Mouse (Mus musculus): ENCODE results near the gene Runx1. TPM values are rescaled to one million over a fixed set of nuclear protein-coding genes. Genes with fewer than 3 reads are reported as not detected.

The Runx1 gene
- 4.9 and 5.4 TPM in 2 replicates for polyA plus RNA-seq (2016; fragmentation: Nextera tagmentation; extraction: Ambion mirVana)

DNA sequence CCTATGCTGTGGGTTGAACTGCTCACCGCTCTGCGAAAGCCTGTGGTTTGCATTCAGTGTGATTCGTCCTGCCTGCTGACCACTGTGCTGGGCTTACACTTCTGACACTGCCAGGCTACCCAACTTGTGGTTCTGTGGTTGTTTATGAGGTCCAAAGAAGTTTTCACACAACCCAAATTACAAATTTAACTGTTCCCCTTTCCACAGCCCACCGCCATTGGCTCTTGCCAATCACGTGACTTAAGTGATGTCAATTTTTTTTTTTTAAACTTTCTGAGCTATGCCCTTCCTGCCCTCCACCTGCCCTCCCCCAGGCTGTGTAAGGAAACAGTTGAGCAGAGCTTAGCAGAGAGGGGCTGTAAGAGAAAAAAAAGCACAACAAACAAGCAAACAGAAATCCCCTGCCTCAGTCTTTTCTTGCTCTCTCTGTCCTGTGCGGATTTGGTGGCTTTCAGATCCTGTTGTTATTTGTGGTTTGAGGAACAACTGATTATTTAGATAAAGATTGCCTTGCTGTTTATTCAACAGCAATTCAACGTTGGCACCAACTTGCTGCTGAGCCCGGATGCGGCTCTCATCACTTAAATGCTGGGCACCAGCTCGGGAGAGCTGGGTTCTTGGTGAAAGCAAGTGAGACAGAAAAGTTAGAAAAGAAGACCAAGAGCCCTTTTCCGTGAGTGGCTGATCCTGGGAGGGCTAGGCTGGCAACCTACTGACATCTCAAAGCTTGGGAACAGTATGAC, at the start of gene Runx1:
Gene Runx1, minus strand, starts transcription at position 242 of the 743 bp plus-strand sequence.
- no peaks in the 10 kb centered on the region for H3K36me3 ChIP-seq
- H3K9ac ChIP-seq (replicated peaks), result no peak within 1 kb of the TSS
- 86% methylated on average over 11 of the region's 11 CpGs for WGBS
- no peak within 1 kb of the TSS for H3K4me3 ChIP-seq (replicated peaks)
- peaks cover 16% of the 10 kb centered on the region for H3K27me3 ChIP-seq
- no peak for ATAC-seq (ENCODE audit: insufficient number of reproducible peaks, insufficient read depth, low FRiP score, low TSS enrichment, low read depth)
- no peak within 1 kb of the TSS for H3K27ac ChIP-seq
- H3K4me1 ChIP-seq (replicated peaks), result peaks cover 34% of the 10 kb centered on the region
- no peaks in the 10 kb centered on the region for H3K9me3 ChIP-seq
- H3K4me2 ChIP-seq, result no peak within 1 kb of the TSS

DNA sequence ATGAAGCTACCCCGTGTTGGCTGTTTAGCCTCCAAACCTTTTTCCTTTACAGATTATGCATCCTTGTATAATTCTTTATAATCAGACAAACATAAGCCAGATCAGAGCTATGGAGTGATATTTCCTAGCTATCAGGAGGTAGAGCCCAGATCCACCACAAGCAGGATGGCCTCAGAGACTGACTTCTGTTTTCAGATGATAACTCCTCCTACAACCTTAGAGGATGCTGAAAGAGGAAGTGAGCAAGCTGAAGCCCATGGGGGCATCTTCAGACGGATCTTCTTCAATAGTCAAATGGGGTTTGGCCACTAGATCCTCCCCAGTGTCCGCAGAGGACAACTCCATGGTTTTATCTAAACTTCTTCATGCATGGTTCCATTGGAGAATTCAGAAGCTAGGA, 48.1 kb upstream of the Runx1 start:
- Histone ChIP-seq H3K36me3 (no peaks in the 10 kb centered on the region), H3K4me2 (no peak overlapping the region), H3K4me1 (replicated peaks) (no peaks in the 10 kb centered on the region), H3K4me3 (replicated peaks) (no peak overlapping the region), H3K27me3 (peaks cover 6% of the 10 kb centered on the region; the same call in 1 of the 2 replicates), H3K9ac (replicated peaks) (no peak overlapping the region), H3K9me3 (no peaks in the 10 kb centered on the region), H3K27ac (no peak overlapping the region)
- no peak for ATAC-seq (ENCODE audit: insufficient number of reproducible peaks, insufficient read depth, low FRiP score, low TSS enrichment, low read depth)
- 91% methylated on average over 3 of the region's 3 CpGs for WGBS

DNA sequence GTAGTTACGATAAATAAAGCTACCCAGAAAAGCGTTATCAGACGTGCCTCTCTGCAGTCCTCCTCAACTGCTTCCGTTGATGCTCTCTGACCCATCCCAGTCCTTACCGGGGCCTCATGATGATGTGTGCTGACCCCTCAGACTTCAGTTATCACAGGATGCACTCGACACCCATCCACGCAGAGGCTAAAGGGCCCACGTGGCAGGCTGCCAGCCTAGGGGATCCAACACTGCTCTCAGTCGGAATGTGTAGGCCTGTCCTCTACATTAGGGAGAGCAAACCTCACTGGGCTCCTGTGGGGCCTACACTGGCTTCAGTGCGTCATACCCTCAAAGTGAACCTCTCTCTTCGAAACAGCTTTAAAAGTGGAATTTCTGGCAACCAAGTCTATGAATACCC, 45.8 kb upstream of the Runx1 start:
- Histone ChIP-seq H3K27me3 (peaks cover 6% of the 10 kb centered on the region; the same call in 1 of the 2 replicates), H3K4me1 (replicated peaks) (no peaks in the 10 kb centered on the region), H3K36me3 (no peaks in the 10 kb centered on the region), H3K9ac (replicated peaks) (no peak overlapping the region), H3K4me2 (no peak overlapping the region), H3K27ac (no peak overlapping the region), H3K4me3 (replicated peaks) (no peak overlapping the region), H3K9me3 (no peaks in the 10 kb centered on the region; the same call in 1 of the 2 replicates)
- no peak for ATAC-seq (ENCODE audit: insufficient number of reproducible peaks, insufficient read depth, low FRiP score, low TSS enrichment, low read depth)
- WGBS, result 89% methylated on average over 11 of the region's 11 CpGs

DNA sequence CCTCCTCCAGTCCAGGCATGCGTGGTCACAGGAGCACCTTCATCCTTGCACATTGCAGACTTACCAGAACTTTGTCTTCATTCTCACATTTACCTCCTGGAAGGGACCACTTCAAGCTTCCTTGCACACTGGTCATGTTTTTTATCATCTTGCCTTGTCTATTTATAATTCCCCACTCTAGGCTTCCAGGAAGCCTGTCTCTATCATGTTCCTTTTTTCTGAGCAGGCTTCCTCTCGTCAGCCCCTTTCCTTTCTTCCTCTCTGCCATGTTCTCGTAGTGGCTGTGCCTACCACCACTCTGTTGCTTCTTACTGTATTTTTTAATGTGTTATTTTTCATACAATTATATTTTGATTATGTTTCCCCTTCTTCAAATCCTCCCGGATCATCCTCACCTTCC, 42.6 kb upstream of the Runx1 start:
- Histone ChIP-seq H3K27ac (no peak overlapping the region), H3K36me3 (no peaks in the 10 kb centered on the region), H3K4me2 (no peak overlapping the region), H3K4me3 (replicated peaks) (no peak overlapping the region), H3K4me1 (replicated peaks) (no peaks in the 10 kb centered on the region), H3K27me3 (peaks cover 6% of the 10 kb centered on the region; the same call in 1 of the 2 replicates), H3K9ac (replicated peaks) (no peak overlapping the region), H3K9me3 (no peaks in the 10 kb centered on the region; the same call in 1 of the 2 replicates)
- no peak for ATAC-seq (ENCODE audit: insufficient number of reproducible peaks, insufficient read depth, low FRiP score, low TSS enrichment, low read depth)
- WGBS, result 92% methylated on average over 4 of the region's 4 CpGs

DNA sequence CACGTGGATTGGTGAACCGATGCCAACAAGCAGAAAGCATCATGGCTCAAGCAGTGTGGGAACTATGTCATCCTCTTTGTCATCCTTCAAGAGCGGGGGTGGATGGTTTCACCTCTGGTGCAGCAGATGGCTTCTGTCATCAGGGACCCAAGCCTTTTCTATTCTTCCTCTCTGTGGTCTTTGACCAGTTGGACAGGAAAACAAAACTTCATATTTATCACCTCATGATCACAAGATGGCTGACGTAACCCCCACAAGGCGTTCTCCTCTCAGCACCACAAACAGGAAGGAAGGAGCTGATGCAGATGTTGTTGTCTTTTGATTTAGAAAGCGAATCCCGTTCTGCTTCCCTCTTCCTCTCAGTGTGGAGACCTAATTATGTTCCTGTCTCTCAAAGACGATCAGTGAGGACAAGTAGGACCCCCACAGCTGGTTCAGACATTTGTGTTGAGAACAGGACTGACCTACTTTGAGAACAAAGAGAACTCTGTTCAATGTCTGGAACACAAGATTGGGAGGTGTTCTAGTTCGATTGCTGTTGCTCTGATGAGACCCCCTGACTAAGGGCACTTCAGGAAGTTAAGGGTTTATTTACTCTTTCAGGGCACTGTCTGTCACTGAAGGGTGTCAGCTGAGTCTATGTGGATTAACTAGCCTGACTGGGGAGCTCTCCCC, 41.4 kb upstream of the Runx1 start:
- Histone ChIP-seq H3K4me3 (replicated peaks) (no peak overlapping the region), H3K9ac (replicated peaks) (no peak overlapping the region), H3K27ac (no peak overlapping the region), H3K4me1 (replicated peaks) (no peaks in the 10 kb centered on the region), H3K4me2 (no peak overlapping the region), H3K36me3 (no peaks in the 10 kb centered on the region), H3K27me3 (no peaks in the 10 kb centered on the region), H3K9me3 (no peaks in the 10 kb centered on the region; the same call in 1 of the 2 replicates)
- no peak for ATAC-seq (ENCODE audit: insufficient number of reproducible peaks, insufficient read depth, low FRiP score, low TSS enrichment, low read depth)
- 82% methylated on average over 9 of the region's 9 CpGs for WGBS

DNA sequence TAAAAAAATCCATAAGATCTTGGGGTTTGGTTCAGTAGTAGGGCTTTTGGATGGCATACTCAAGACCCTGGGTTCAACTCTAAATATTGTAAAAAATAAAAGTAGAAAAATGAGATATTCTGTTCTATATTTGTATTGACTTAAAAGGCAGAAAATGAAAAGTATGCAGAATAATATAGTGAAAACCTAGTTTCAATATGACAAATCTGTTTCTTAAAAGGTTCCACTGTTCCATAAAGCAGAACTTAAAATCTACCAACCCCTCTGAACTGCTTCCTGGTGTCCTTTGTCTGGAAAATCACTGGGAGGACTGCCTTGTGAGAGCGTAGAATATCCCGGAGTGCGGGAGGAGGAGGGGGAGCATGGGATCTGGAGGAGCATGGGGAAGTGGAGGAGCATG, 39.4 kb upstream of the Runx1 start:
- no peaks in the 10 kb centered on the region; the same call in 1 of the 2 replicates for H3K27me3 ChIP-seq
- H3K4me1 ChIP-seq (replicated peaks), result no peaks in the 10 kb centered on the region
- H3K9me3 ChIP-seq, result no peaks in the 10 kb centered on the region; the same call in 1 of the 2 replicates
- H3K36me3 ChIP-seq, result no peaks in the 10 kb centered on the region
- no peak overlapping the region for H3K4me3 ChIP-seq (replicated peaks)
- H3K9ac ChIP-seq (replicated peaks), result no peak overlapping the region
- no peak overlapping the region for H3K27ac ChIP-seq
- H3K4me2 ChIP-seq, result no peak overlapping the region
- no peak for ATAC-seq (ENCODE audit: insufficient number of reproducible peaks, insufficient read depth, low FRiP score, low TSS enrichment, low read depth)
- 94% methylated on average over 3 of the region's 3 CpGs for WGBS

DNA sequence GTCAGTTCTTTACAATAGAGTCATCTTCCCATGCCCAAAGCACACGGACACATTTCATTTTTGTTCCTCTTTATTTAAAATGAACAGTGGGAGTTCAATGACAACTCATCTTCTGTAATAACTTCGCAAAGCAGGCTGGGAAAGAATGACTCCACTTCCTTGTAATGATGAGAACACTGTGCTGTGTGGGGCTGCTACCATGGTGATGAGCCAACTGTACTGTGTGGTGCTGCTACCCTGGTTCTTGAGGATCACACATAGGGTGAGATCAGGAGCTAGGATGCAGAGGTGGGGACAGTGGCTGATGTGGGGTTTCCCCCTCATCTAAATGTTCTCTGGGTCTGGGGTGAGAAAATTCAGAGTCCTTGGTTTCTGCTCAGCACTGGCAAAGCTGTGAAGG, 38.2 kb upstream of the Runx1 start:
- H3K27me3 ChIP-seq, result no peaks in the 10 kb centered on the region; the same call in 1 of the 2 replicates
- H3K9ac ChIP-seq (replicated peaks), result no peak overlapping the region
- no peaks in the 10 kb centered on the region; the same call in 1 of the 2 replicates for H3K9me3 ChIP-seq
- ATAC-seq (ENCODE audit: insufficient number of reproducible peaks, insufficient read depth, low FRiP score, low TSS enrichment, low read depth), result no peak
- H3K36me3 ChIP-seq, result no peaks in the 10 kb centered on the region
- H3K4me2 ChIP-seq, result no peak overlapping the region
- no peak overlapping the region for H3K4me3 ChIP-seq (replicated peaks)
- no peaks in the 10 kb centered on the region for H3K4me1 ChIP-seq (replicated peaks)
- H3K27ac ChIP-seq, result no peak overlapping the region
- WGBS, result 82% methylated on average over 2 of the region's 2 CpGs

DNA sequence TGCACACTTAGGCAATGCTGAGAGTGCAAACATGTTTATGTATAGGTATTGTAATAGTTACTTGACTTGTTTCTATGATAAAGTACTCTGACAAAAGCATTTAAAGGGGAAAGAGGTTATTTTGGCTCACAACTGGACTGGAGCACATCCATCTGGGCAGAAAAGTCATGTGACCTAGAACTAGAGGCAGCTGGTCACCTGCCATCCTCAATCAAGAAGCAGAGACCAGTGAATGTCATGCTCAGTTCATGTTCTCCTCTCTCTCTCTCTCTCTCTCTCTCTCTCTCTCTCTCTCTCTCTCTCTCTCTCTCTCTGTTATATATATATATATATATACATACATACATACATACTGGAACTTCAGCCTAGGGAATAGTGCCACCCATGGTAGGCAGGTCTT, 37.2 kb upstream of the Runx1 start:
- ATAC-seq (ENCODE audit: insufficient number of reproducible peaks, insufficient read depth, low FRiP score, low TSS enrichment, low read depth), result no peak
- Histone ChIP-seq H3K27ac (no peak overlapping the region), H3K36me3 (no peaks in the 10 kb centered on the region), H3K4me2 (no peak overlapping the region), H3K9ac (replicated peaks) (no peak overlapping the region), H3K4me1 (replicated peaks) (no peaks in the 10 kb centered on the region), H3K27me3 (no peaks in the 10 kb centered on the region; the same call in 1 of the 2 replicates), H3K9me3 (no peaks in the 10 kb centered on the region; the same call in 1 of the 2 replicates), H3K4me3 (replicated peaks) (no peak overlapping the region)

DNA sequence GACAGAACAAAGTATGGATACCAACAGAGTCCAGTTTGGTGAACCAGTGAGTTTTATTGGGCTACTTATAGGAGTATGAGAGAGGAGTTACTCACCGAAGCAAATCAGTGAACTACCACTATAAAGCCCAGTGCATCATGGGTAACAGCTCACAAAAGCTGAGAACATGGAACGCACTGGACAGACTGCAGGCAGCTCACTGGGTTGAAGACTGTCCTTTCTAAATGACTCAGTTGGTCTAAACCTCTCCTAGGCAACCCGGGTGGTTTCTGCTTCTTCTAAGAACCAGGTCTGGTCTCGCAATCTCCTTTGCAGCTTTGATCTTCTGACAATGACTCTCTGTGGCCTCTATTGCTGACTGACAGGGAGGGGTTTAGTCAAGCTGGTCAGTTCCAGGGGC, 36.5 kb upstream of the Runx1 start:
- H3K36me3 ChIP-seq, result no peaks in the 10 kb centered on the region
- no peak overlapping the region for H3K4me2 ChIP-seq
- H3K4me3 ChIP-seq (replicated peaks), result no peak overlapping the region
- no peak overlapping the region for H3K9ac ChIP-seq (replicated peaks)
- H3K4me1 ChIP-seq (replicated peaks), result no peaks in the 10 kb centered on the region
- ATAC-seq (ENCODE audit: insufficient number of reproducible peaks, insufficient read depth, low FRiP score, low TSS enrichment, low read depth), result no peak
- H3K9me3 ChIP-seq, result no peaks in the 10 kb centered on the region
- no peak overlapping the region for H3K27ac ChIP-seq
- H3K27me3 ChIP-seq, result no peaks in the 10 kb centered on the region; the same call in 1 of the 2 replicates
- WGBS, result 74% methylated on average over 4 of the region's 4 CpGs

DNA sequence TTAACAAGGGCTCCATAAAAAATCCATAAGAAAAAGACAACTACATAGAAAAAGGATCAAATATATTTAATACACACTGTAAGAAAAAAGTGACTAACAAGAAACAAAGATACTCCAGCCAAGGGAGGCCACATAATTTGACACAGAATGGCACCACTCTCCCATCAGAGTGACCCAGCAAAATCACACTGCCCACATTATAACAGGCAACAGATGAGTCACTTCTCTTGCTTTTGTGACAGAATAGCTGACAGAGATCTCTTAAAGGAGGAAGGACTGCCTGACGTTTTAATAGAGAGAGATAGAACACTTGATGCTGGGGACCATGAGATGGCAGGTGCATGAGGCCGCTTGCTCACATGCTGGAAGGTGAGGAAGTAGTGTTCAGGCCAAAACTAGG, 35.6 kb upstream of the Runx1 start:
- 76% methylated on average over 2 of the region's 2 CpGs for WGBS
- Histone ChIP-seq H3K4me2 (no peak overlapping the region), H3K9ac (replicated peaks) (no peak overlapping the region), H3K27ac (no peak overlapping the region), H3K27me3 (no peaks in the 10 kb centered on the region; the same call in 1 of the 2 replicates), H3K36me3 (no peaks in the 10 kb centered on the region), H3K4me3 (replicated peaks) (no peak overlapping the region), H3K9me3 (no peaks in the 10 kb centered on the region), H3K4me1 (replicated peaks) (no peaks in the 10 kb centered on the region)
- no peak for ATAC-seq (ENCODE audit: insufficient number of reproducible peaks, insufficient read depth, low FRiP score, low TSS enrichment, low read depth)

DNA sequence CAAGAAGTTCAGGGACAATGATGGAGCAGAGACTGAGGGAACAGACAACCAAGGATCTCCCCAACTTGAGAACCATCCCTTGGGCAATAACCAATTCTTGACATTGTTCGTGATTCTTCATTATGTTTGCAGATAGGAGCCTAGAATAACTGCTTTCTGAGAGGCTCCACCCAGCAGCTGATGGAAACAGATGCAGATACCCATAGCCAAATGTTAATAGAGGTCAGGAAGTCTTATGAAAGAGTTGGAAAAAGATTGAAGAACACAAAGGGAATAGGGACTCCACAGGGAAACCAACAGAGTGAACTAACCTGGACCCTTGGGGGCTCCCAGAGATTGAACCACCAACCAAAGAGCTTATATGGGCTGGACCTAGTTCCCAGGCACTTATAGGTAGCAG, 34.7 kb upstream of the Runx1 start:
- H3K9me3 ChIP-seq, result no peaks in the 10 kb centered on the region
- H3K4me1 ChIP-seq (replicated peaks), result no peaks in the 10 kb centered on the region
- no peak for ATAC-seq (ENCODE audit: insufficient number of reproducible peaks, insufficient read depth, low FRiP score, low TSS enrichment, low read depth)
- H3K27ac ChIP-seq, result no peak overlapping the region
- H3K4me3 ChIP-seq (replicated peaks), result no peak overlapping the region
- no peaks in the 10 kb centered on the region; the same call in 1 of the 2 replicates for H3K27me3 ChIP-seq
- no peak overlapping the region for H3K9ac ChIP-seq (replicated peaks)
- no peaks in the 10 kb centered on the region for H3K36me3 ChIP-seq
- no peak overlapping the region for H3K4me2 ChIP-seq
- WGBS, result 85% methylated on average over 1 of the region's 1 CpGs

Data from limb, embryonic 12.5 days (tissue).